Mouse (Mus musculus): Measurements from ENCODE around the gene Wipf1. TPM values are rescaled to one million over a fixed set of nuclear protein-coding genes. Genes with fewer than 3 reads are reported as not detected.

The Wipf1 gene
- polyA plus RNA-seq, 2 experiments from 2014 or later, result 54.2 to 66.6 TPM

DNA sequence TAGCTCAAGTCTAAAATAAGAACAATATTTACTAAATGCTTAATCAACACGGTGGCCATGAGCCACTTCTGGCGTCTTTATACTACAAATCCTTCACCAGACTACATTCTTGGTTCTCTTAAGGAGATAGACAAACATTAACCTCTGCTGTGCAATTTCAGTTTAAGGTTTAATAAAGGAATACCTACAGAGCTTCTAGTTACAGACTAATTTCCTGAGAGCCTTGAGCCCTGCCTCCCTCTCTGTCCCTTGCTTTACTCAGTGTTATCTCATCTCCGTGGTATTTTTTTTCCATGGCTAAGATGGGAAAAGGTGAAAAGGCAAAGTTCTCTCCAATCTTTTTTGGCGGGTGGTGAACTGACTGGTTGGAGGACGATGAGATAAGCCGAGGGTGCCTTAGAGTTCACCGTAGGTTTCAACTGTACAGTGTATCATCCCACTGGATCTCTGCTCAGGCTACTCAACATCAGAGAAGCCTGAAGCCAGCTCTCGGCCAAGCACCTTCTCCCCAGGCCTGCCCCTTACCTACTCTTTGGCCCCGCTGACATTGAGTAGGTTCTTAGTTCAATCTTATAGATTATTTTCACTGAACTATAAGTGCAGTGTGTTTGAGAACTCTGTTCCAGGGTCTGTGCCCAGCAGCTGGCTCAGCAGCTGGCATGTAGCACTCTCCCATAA, 149.1 kb downstream of the Wipf1 start:
- ATAC-seq, result no peak

DNA sequence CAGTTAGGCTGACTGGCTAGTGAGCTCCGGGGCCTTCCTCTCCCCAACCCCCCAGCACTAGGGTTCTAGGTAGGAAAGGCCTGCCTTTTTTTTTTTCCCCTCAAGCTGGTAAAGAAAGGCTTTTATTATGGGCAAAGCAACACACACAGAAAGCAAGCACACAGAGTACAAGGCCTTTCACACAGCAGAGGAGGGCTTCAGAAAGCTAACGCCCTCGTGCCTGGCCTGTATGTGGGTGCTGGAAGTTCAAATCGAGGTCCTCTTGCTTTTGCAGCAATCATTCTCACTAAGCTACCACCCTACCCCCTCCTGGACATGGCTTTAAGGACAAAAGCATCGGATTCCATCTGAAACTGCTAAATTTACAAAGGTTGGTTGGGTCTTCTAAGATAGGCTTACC, 149.9 kb downstream of the Wipf1 start:
- ATAC-seq, result no peak

Other genes with a start within 250 kb of the Wipf1 start
- 10 to 100 TPM; 11.4 to 11.5 TPM for gene Scrn3, start 217.1 kb downstream of the Wipf1 start, polyA plus RNA-seq (2017; shearing (Covaris generic))
- gene Cir1, start 217.0 kb downstream of the Wipf1 start, polyA plus RNA-seq (2017; shearing (Covaris generic)), result 10 to 100 TPM; 18.1 to 29.4 TPM
- gene Gpr155, start 143.2 kb downstream of the Wipf1 start, polyA plus RNA-seq (2017; shearing (Covaris generic)), result 10 to 100 TPM; 13.4 to 22.5 TPM
- not detected for gene Chrna1, start 50.6 kb upstream of the Wipf1 start, polyA plus RNA-seq (2017; shearing (Covaris generic))
- gene Chn1, start 245.6 kb upstream of the Wipf1 start, polyA plus RNA-seq (2017; shearing (Covaris generic)), result under 1 TPM in 1 of 2 experiments, not detected in 1; 0.65 TPM